Mouse (Mus musculus): ENCODE results near the gene Znrf2.

DNA sequence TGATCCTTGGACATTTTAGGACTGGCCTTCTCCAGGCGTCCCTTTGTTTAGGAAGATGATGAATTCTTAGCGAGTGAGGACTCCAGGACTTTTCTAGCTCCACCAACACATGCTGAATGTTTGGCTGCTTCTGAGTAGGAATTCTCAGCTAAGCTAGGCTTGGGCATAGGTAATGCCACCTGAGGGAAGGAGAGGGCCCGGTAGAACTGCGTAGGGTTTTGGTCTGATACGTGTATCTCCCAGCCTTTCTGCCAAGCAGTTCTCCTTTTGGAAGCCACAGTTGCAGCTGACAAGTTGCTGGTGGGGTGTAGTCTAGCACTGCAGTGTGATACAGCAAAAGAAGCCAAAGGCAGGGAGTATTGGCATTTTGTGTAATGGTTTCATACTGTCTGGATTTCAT lies 10.9 kb upstream of the Znrf2 start:
- TF ChIP-seq CTCF (IDR thresholded peaks at IDR 0.05; ENCODE audit: control insufficient read depth, insufficient read depth, insufficient read length) = no peak
- no peak for TF ChIP-seq MYOD1 (IDR thresholded peaks at IDR 0.05; ENCODE audit: control insufficient read depth, insufficient read length, low read depth)
- no peak for TF ChIP-seq CEBPB (IDR thresholded peaks at IDR 0.05; ENCODE audit: low read depth)
- no peak for TF ChIP-seq USF1 (IDR thresholded peaks at IDR 0.05; ENCODE audit: low read depth)
